Mouse (Mus musculus): ENCODE results near the gene Cdk4. TPM values are rescaled to one million over a fixed set of nuclear protein-coding genes. Genes with fewer than 3 reads are reported as not detected.
"Not testable (repeated sequence)": the region's sequence is repeated elsewhere in the genome, so short reads cannot be mapped to it uniquely, and the experiment has no call there.

Cdk4 gene
- total RNA-seq, 2 experiments from 2014 or later = 33.5 to 40.5 TPM

DNA sequence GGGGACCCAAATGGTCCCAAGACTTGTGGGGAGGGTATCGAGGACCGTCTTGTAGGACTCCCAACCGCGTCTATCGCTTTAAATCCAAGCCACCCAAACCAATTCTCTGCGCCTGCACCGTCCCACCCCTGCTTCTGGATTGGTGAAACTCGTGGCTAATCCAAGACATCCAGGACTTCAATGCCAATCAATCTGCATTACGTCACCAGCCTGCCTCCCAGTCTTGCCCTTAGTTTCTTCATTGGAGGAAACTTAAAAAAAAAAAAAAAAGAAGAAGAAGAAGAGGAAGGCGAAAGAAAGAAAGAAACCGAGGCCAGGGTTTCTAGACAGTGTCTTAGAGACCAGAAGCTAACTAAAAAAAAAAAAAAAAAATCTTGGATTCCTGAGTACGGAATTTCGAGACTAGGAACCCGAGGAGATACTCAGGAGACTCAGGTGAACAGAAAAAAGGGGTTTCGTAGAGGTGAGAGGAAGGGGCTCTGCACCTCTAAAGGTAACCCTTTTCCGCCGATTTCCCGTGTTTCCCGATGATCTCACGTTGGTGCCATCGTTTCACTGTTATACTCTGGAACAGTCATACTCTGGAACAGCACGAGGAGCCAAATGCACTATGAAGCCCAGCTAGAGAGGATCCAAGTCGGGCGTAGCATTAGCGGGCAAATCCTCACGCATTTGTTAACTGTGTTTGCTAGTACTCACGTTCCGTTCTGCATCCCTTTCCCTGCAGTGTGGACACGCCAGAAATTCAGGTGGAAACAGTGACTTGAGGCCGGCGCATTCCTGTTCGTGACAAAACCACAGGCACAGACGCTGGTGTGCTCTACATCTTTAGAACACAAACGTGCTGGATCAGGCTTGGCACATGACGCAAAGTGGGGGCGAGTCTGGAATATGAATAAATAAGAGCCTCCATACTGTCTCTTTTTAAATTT lies 7.1 kb downstream of the Cdk4 start, which contains the start of gene Tspan31:
Gene Tspan31, minus strand, starts transcription at position 75 of the 932 bp plus-strand sequence.
- intact Hi-C loops (cut with DNase I) = loop anchor here (10.0 kb wide), 1 partner anchor 604 kb away; no protein-coding TSS in a partner anchor
- TF ChIP-seq CTCF (IDR thresholded peaks at IDR 0.05) = no peak
- peak within 1 kb of the TSS; percentile 86 for H3K27ac ChIP-seq
- DNase-seq = peak; percentile 91
- peak within 1 kb of the TSS; percentile 91 for H3K4me3 ChIP-seq

- peak; percentile 12 for DNase-seq
- no peak overlapping the region for H3K27ac ChIP-seq
- intact Hi-C loops (cut with DNase I) = loop anchor here (10.0 kb wide), 1 partner anchor 604 kb away; no protein-coding TSS in a partner anchor
- peak overlapping the region; percentile 91 for H3K4me3 ChIP-seq
- no peak for TF ChIP-seq CTCF (IDR thresholded peaks at IDR 0.05)
Measured at GRCm38 (mm10) chr10:127071203-127071602, 7.9 kb downstream of the Cdk4 start.

- H3K4me3 ChIP-seq, DNase-seq, H3K27ac ChIP-seq: not testable (repeated sequence)
- intact Hi-C loops (cut with DNase I) = loop anchor here (10.0 kb wide), 1 partner anchor 603 kb away; no protein-coding TSS in a partner anchor
Measured at GRCm38 (mm10) chr10:127072270-127072669, 8.9 kb downstream of the Cdk4 start.

DNA sequence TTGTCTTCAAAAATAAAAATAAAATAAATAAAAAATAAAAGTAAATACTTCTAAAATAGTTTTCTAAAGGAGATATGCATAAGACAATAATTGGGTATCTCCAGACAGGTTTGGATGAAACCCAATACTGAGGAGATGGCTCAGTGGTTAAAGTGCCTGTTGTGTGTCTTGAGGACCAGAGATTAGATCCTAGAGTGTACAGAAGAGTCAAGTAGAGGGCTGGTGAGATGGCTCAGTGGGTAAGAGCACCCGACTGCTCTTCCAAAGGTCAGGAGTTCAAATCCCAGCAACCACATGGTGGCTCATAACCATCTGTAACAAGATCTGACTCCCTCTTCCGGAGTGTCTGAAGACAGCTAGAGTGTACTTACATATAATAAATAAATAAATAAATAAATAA lies 9.6 kb downstream of the Cdk4 start:
- H3K4me3 ChIP-seq, H3K27ac ChIP-seq, DNase-seq: not testable (repeated sequence)
- intact Hi-C loops (cut with DNase I) = loop anchor here (10.0 kb wide), 1 partner anchor 602 kb away; no protein-coding TSS in a partner anchor

DNA sequence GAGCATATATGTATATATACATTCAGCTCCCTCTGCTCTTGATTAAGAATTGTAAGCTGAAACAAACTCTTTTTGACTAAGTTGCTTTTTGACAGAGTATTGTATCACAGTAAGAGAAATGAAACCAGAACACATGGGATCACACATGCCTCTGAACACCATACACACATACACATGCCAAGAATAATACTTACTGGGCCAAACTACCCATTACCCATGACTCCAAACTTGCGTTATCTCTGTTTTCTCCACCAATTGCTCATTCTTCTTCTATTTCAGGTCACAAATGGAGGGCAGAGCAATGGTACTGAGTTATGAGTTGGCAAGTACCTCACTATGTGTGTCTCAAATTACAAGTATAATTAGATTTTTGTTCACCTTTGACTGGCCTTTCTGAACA lies 10.6 kb downstream of the Cdk4 start:
- intact Hi-C loops (cut with DNase I) = loop anchor here (10.0 kb wide), 1 partner anchor 601 kb away; no protein-coding TSS in a partner anchor
- H3K4me3 ChIP-seq = no peak overlapping the region
- DNase-seq = no peak
- no peak for TF ChIP-seq CTCF (IDR thresholded peaks at IDR 0.05)
- no peak overlapping the region for H3K27ac ChIP-seq

DNA sequence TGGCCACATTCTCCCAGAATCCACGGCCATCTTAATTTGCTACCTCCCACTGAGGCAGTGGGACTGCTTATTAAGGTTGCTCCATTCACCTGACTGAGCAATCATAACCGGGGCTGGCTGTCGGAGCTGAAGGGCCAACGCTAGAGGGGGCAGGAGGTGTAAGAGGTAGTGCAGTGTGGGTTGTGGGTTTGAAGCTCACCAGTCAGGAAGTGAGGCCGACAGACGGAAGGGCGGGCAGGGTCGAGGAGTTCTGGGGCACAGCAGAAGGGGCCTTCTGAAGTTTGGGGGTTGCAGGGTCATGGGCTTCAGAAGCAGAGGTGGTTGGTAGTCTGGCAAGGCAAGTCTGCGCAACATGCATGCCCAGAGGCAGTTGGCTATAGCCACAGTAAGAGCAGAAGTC lies 11.7 kb downstream of the Cdk4 start, which contains the start of gene Agap2:
Gene Agap2, plus strand, starts transcription at position 205 of the 400 bp plus-strand sequence.
- intact Hi-C loops (cut with DNase I) = loop anchor here (10.0 kb wide), 1 partner anchor 600 kb away; no protein-coding TSS in a partner anchor

DNA sequence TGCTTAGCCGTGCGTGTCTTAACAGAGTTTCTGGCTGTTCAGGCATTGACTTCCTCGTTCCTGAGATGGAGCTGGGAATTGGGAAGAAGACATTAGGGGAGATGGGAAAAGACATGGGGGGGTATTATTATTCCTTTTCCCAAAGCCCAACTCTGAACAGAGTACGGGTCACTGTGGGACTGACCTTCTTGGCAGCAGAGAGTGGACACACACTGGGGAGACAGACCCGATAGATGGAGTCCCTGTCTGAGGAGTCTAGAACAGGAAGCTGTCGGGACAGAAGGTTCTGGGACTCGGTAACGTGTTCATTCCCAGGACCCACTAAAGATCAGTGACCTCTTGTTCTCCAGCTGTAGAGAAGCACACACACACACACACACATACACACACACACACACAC lies 12.3 kb downstream of the Cdk4 start:
- no peak overlapping the region for H3K27ac ChIP-seq
- H3K4me3 ChIP-seq = no peak overlapping the region
- peak; percentile 10 for DNase-seq
- intact Hi-C loops (cut with DNase I) = loop anchor here (10.0 kb wide), 1 partner anchor 599 kb away; no protein-coding TSS in a partner anchor
- TF ChIP-seq CTCF (IDR thresholded peaks at IDR 0.05) = no peak

More for the DNA sequence above, 11.7 kb downstream of the Cdk4 start, which contains the start of gene Agap2:
- TF ChIP-seq CTCF (IDR thresholded peaks at IDR 0.05) = no peak
- Histone ChIP-seq H3K4me3 (no peak within 1 kb of the TSS), H3K27ac (no peak within 1 kb of the TSS)
- DNase-seq = no peak

- TF ChIP-seq CTCF (IDR thresholded peaks at IDR 0.05) = no peak
- Histone ChIP-seq H3K4me3 (no peak overlapping the region), H3K27ac (no peak overlapping the region)
- DNase-seq = peak; percentile 15
- intact Hi-C loops (cut with DNase I) = loop anchor here (10.0 kb wide), 1 partner anchor 599 kb away; no protein-coding TSS in a partner anchor
Measured at GRCm38 (mm10) chr10:127076082-127076481, 12.7 kb downstream of the Cdk4 start.

- no peak for TF ChIP-seq CTCF (IDR thresholded peaks at IDR 0.05)
- H3K4me3 ChIP-seq = no peak overlapping the region
- intact Hi-C loops (cut with DNase I) = loop anchor here (10.0 kb wide), 1 partner anchor 597 kb away; no protein-coding TSS in a partner anchor
Measured at GRCm38 (mm10) chr10:127077515-127077914, 14.2 kb downstream of the Cdk4 start.

GRCm38 (mm10) chr10:127078001-127078676 lies 14.8 kb downstream of the Cdk4 start:
- intact Hi-C loops (cut with DNase I) = loop anchor here (10.0 kb wide), 1 partner anchor 597 kb away; no protein-coding TSS in a partner anchor
- peak overlapping the region; percentile 41; the same call in 1 of the 2 replicates for H3K27ac ChIP-seq
- TF ChIP-seq CTCF (IDR thresholded peaks at IDR 0.05) = no peak
- H3K4me3 ChIP-seq = peak overlapping the region; percentile 71
- DNase-seq = no peak

More at GRCm38 (mm10) chr10:127077515-127077914, 14.2 kb downstream of the Cdk4 start:
- no peak overlapping the region for H3K27ac ChIP-seq
- DNase-seq = no peak

GRCm38 (mm10) chr10:127078677-127079575 lies 15.6 kb downstream of the Cdk4 start:
- H3K4me3 ChIP-seq = peak overlapping the region; percentile 71
- TF ChIP-seq CTCF (IDR thresholded peaks at IDR 0.05) = no peak
- DNase-seq = no peak
- peak overlapping the region; percentile 58 for H3K27ac ChIP-seq
- intact Hi-C loops (cut with DNase I) = loop anchor here (10.0 kb wide), 1 partner anchor 596 kb away; no protein-coding TSS in a partner anchor
